Mouse (Mus musculus): ENCODE measurements at regions not wholly inside any gene's neighbourhood (a gene's known extent, or its start where the extent isn't known, plus 50 kb on each side); places are given as distances from the start of the nearest gene placed in this dataset.
A peak's percentile ranks its signal among the peaks of the same experiment; 100 is the strongest.
"Not testable (repeated sequence)": the region's sequence is repeated elsewhere in the genome, so short reads cannot be mapped to it uniquely, and the experiment has no call there.

GRCm38 (mm10) chr2:63706643-63707042 is 391.2 kb downstream of the Fign start:
- no peak for DNase-seq (ENCODE audit: low spot score in 2 of 2)

GRCm38 (mm10) chr2:63706183-63706582 is 391.7 kb downstream of the Fign start:
- no peak for DNase-seq (ENCODE audit: low spot score in 2 of 2)

- DNase-seq (ENCODE audit: low spot score in 2 of 2), result peak; percentile 3 to 7
Observed at GRCm38 (mm10) chr2:63702333-63703096, 395.3 kb downstream of the Fign start.

GRCm38 (mm10) chr2:63701861-63702260 is 396.0 kb downstream of the Fign start:
- DNase-seq (ENCODE audit: low spot score in 2 of 2), result no peak

- no peak for DNase-seq (ENCODE audit: low spot score in 2 of 2)
Observed at GRCm38 (mm10) chr2:63700255-63700654, 397.6 kb downstream of the Fign start.

GRCm38 (mm10) chr2:63669700-63670099 is 428.1 kb downstream of the Fign start:
- DNase-seq (ENCODE audit: low spot score in 2 of 2), result no peak

- no peak for DNase-seq (ENCODE audit: low spot score in 2 of 2)
Observed at GRCm38 (mm10) chr2:63668784-63669183, 429.1 kb downstream of the Fign start.

- not testable (repeated sequence) for DNase-seq (ENCODE audit: low spot score in 2 of 2)
Observed at GRCm38 (mm10) chr2:63659947-63660346, 437.9 kb downstream of the Fign start.

Measured in heart, adult 9 months (tissue).